Mouse (Mus musculus) neural tube, embryonic 13.5 days (tissue): ENCODE data around the gene Gm6793. TPM values are rescaled to one million over a fixed set of nuclear protein-coding genes. Genes with fewer than 3 reads are reported as not detected.

Experiments
- polyA plus RNA-seq: library from polyadenylated mRNA; unstranded; fragments of >200 nt; fragmentation: Nextera tagmentation; extraction: Ambion mirVana; gene quantifications from 2 replicates; pipeline ENCODE4 v1.2.1, GENCODE M21; 2015

Gm6793 gene
- polyA plus RNA-seq, 1 experiment from 2014 or later = 0.52 TPM

Other genes with a start within 250 kb of the Gm6793 start
- 175 and 197 TPM in 2 replicates for gene Cfdp1, start 160.7 kb downstream of the Gm6793 start, polyA plus RNA-seq
- gene Tmem170, start 138.3 kb downstream of the Gm6793 start, polyA plus RNA-seq = 5.3 and 5.9 TPM in 2 replicates
- 4.2 and 6.0 TPM in 2 replicates for gene Chst5, start 104.6 kb downstream of the Gm6793 start, polyA plus RNA-seq
- 16.0 and 16.3 TPM in 2 replicates for gene Tmem231, start 81.2 kb downstream of the Gm6793 start, polyA plus RNA-seq
- gene Gabarapl2, start 74.3 kb downstream of the Gm6793 start, polyA plus RNA-seq = 491 and 502 TPM in 2 replicates
- 8.8 and 8.9 TPM in 2 replicates for gene Adat1, start 22.7 kb downstream of the Gm6793 start, polyA plus RNA-seq
- gene Kars, start 3.7 kb downstream of the Gm6793 start, polyA plus RNA-seq = 167 and 179 TPM in 2 replicates
- 55.8 and 61.3 TPM in 2 replicates for gene Terf2ip, start 3.6 kb downstream of the Gm6793 start, polyA plus RNA-seq